Mouse (Mus musculus): ENCODE data around the gene Rab8b.

DNA sequence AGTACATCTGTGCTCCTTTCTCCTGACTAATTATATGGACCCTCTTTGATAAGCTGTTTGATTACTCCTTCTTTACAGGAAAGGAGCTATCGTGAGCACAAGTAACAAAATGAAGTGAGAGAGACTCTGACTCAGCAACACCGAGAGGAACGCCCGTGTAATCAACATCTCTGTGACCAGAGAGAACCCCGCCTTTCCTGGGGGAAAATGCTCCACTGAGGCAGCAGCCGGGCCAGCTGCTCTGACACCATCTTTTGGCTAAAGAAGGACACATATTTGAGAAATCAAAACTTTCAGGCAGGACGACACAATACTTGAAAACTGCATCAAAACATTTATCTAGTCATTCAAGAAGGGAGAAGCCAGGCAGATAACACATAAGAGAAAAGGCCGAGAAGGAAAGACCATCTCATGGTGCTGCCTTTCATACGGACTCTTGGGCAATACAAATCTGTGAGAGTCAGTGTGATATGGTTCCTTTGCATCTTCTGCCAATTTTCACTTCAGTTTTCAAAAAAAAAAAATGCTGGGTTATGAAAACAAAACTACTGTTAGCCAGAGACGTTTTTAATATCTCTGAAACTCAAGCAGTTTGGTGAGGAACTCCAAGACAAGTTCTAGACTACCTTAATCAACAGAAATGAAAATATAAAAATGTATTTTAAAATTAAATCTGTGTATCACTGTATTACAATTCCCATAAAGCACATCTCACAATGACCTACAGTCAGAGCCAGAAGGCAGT lies 24.3 kb downstream of the Rab8b start:
- no peak for TF ChIP-seq CTCF (IDR thresholded peaks at IDR 0.05; ENCODE audit: extremely low read depth, insufficient read length, insufficient replicate concordance, low read depth, low read length)
- no peak for TF ChIP-seq POLR2A (IDR thresholded peaks at IDR 0.05; ENCODE audit: low read depth, low read length)
